In genomic region chr8:120409371-120410013, GRCm38 (mm10) we compare ENCODE assay signal across 11 mouse cellular contexts.
A peak's percentile ranks its signal among the peaks of the same experiment; 100 is the strongest.
DNase-seq lines count a peak whose midpoint lies in the region; ATAC-seq and TF ChIP-seq lines count a peak whose summit lies in the region.
"Had no signal": no experiment of that assay in that cellular context is flagged by ENCODE, and none has a peak within 500 bp of the region (broad histone marks: within the 10 kb centered on the region; RNA-seq: fewer than 3 reads in every experiment).

No protein-coding gene starts in this region.

- no peak overlapping the region for H3K4me3 ChIP-seq in heart, embryonic 10.5 days
- peak overlapping the region; percentile 32; the same call in 1 of the 2 replicates for H3K4me3 ChIP-seq in E14TG2a.4 (replicated peaks; ENCODE audit: low read length)
- H3K4me3 ChIP-seq in forebrain, embryonic 11.5 days (ENCODE audit: low read depth, low read length) = no peak overlapping the region
- H3K4me3 ChIP-seq in liver, embryonic 13.5 days (replicated peaks) = no peak overlapping the region

- peak overlapping the region; percentile 73 for H3K27ac ChIP-seq in heart, embryonic 10.5 days
- H3K27ac ChIP-seq in forebrain, embryonic 11.5 days (ENCODE audit: low read depth, low read length) = peak overlapping the region; percentile 37; the same call in 1 of the 2 replicates
- H3K27ac ChIP-seq in liver, embryonic 13.5 days = peak overlapping the region; percentile 4; the same call in 1 of the 2 replicates

- H3K4me1 ChIP-seq in heart, embryonic 10.5 days = peaks cover 74% of the 10 kb centered on the region
- peaks cover 73% of the 10 kb centered on the region for H3K4me1 ChIP-seq in E14TG2a.4 (replicated peaks; ENCODE audit: low read depth, low read length)
- H3K4me1 ChIP-seq in forebrain, embryonic 11.5 days (replicated peaks; ENCODE audit: control insufficient read depth, insufficient read depth, low read length) = peaks cover 51% of the 10 kb centered on the region
- H3K4me1 ChIP-seq in liver, embryonic 13.5 days (replicated peaks) = peaks cover 67% of the 10 kb centered on the region

- no peak for ATAC-seq in forebrain, embryonic 11.5 days (replicated peaks; ENCODE audit: low FRiP score)
- peak; percentile 24; the same call in 1 of the 2 replicates for ATAC-seq in liver, embryonic 13.5 days (ENCODE audit: low read depth)

- no peaks in the 10 kb centered on the region for H3K36me3 ChIP-seq in heart, embryonic 10.5 days
- no peaks in the 10 kb centered on the region for H3K36me3 ChIP-seq in E14TG2a.4 (ENCODE audit: insufficient read depth, low read length)
- no peaks in the 10 kb centered on the region for H3K36me3 ChIP-seq in forebrain, embryonic 11.5 days (ENCODE audit: control insufficient read depth, insufficient read depth, low read length)
- no peaks in the 10 kb centered on the region for H3K36me3 ChIP-seq in liver, embryonic 13.5 days

- no peak overlapping the region for H3K9ac ChIP-seq in forebrain, embryonic 11.5 days (ENCODE audit: low read length)
- H3K9ac ChIP-seq in liver, embryonic 13.5 days = no peak overlapping the region

- WGBS in heart, embryonic 10.5 days = 42% methylated on average over 11 of the region's 11 CpGs
- 53% methylated on average over 11 of the region's 11 CpGs for WGBS in forebrain, embryonic 11.5 days
- 60% methylated on average over 11 of the region's 11 CpGs for WGBS in liver, embryonic 13.5 days (ENCODE audit: insufficient replicate concordance)

- no peak for TF ChIP-seq CTCF in E14TG2a.4 (conservative IDR thresholded peaks at IDR 0.05; ENCODE audit: low read length)

- H3K9me3 ChIP-seq in heart, embryonic 10.5 days = no peaks in the 10 kb centered on the region
- H3K9me3 ChIP-seq in E14TG2a.4 (ENCODE audit: low read length) = no peaks in the 10 kb centered on the region
- no peaks in the 10 kb centered on the region for H3K9me3 ChIP-seq in forebrain, embryonic 11.5 days (ENCODE audit: control insufficient read depth, low read length)
- no peaks in the 10 kb centered on the region for H3K9me3 ChIP-seq in liver, embryonic 13.5 days (replicated peaks)

- DNase-seq in heart, embryonic 10.5 days (ENCODE audit: low spot score) = no peak
- DNase-seq in heart, adult 9 months (ENCODE audit: low spot score in 2 of 2) = no peak
- DNase-seq in forebrain, embryonic 11.5 days (ENCODE audit: low spot score) = no peak
- no peak for DNase-seq in liver, embryonic 13.5 days
- DNase-seq in spleen, postnatal 4 days (ENCODE audit: low spot score in 2 of 2) = no peak
- DNase-seq in right cerebral cortex, postnatal 4 days = no peak
- DNase-seq in adrenal gland, postnatal 10 days = no peak
- DNase-seq: B cell, adult 2 months; heart, adult 11 months; kidney, postnatal 14 days had no signal

- peaks cover 24% of the 10 kb centered on the region for H3K27me3 ChIP-seq in heart, embryonic 10.5 days (ENCODE audit: insufficient read depth, poor library complexity, severe bottlenecking)
- H3K27me3 ChIP-seq in E14TG2a.4 (ENCODE audit: insufficient read depth, low read length) = peaks cover 41% of the 10 kb centered on the region; the same call in 1 of the 2 replicates
- peaks cover 6% of the 10 kb centered on the region; the same call in 1 of the 2 replicates for H3K27me3 ChIP-seq in forebrain, embryonic 11.5 days (ENCODE audit: control insufficient read depth, insufficient read depth, low read length)
- peaks cover 33% of the 10 kb centered on the region for H3K27me3 ChIP-seq in liver, embryonic 13.5 days

- H3K4me2 ChIP-seq in forebrain, embryonic 11.5 days (ENCODE audit: low read depth, low read length, severe bottlenecking) = no peak overlapping the region
- H3K4me2 ChIP-seq in liver, embryonic 13.5 days = no peak overlapping the region

Comparison
In these comparisons a context has a peak if more than half of its experiments do, and no peak if none do; other contexts are left out.
1. H3K27ac ChIP-seq: peak in every context shown above with its lines; median percentile 73 in heart, embryonic 10.5 days; 37 in forebrain, embryonic 11.5 days; 4 in liver, embryonic 13.5 days.